ENCODE assay signal across 13 mouse cellular contexts in the genomic region with DNA sequence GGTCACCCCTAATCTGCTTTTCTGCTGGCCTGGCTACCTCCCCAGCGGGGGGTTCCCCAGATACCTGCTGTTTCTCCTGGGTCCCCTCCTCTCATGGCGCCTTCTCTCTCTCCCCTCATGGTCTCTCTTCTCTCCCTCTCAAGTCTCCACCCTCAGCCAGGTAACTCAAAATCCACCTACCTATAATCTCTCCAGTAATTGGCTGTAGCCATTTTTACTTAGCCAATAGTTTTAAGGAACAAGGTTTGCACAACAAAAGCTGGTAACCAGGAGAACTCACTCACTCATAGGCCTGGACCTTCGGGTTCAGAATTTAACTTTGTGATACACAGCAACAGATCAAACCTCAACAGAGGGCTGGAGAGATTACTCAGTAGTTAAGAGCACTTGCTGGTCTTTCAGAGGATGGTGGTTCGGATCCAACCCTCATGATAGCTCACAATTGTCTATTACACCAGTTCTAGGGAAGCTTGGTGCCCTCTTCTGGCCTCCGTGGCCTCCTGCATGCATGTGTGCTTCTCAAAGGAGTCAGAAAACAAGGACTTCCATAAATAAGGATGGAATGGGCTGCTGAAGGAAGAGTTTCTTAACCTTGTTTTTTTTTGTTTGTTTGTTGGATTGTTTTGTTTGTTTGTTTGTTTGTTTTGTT. TPM values are rescaled to one million over a fixed set of nuclear protein-coding genes. Genes with fewer than 3 reads are reported as not detected.
A peak's percentile ranks its signal among the peaks of the same experiment; 100 is the strongest.
DNase-seq lines count a peak whose midpoint lies in the region; TF ChIP-seq lines count a peak whose summit lies in the region.
"Had no signal": no experiment of that assay in that cellular context is flagged by ENCODE, and none has a peak within 500 bp of the region (broad histone marks: within the 10 kb centered on the region; RNA-seq: fewer than 3 reads in every experiment).

No protein-coding gene starts in this region.

- TF ChIP-seq EP300 in heart, adult 2 months (IDR thresholded peaks at IDR 0.05; ENCODE audit: insufficient read depth, low read depth, low read length), result no peak

- no peak overlapping the region for H3K9ac ChIP-seq in heart, adult 2 months (ENCODE audit: low read depth, low read length)
- H3K9ac ChIP-seq: limb, embryonic 12.5 days had no signal

- H3K36me3 ChIP-seq in heart, adult 2 months (ENCODE audit: control insufficient read depth, insufficient read depth, low read length), result no peaks in the 10 kb centered on the region
- H3K36me3 ChIP-seq in embryonic facial prominence, embryonic 10.5 days (replicated peaks), result peaks cover 5% of the 10 kb centered on the region
- H3K36me3 ChIP-seq: limb, embryonic 12.5 days had no signal

- TF ChIP-seq CTCF in heart, adult 2 months (IDR thresholded peaks at IDR 0.05), result peak; percentile 53

- H3K4me3 ChIP-seq in heart, adult 2 months, result no peak overlapping the region
- no peak overlapping the region for H3K4me3 ChIP-seq in embryonic facial prominence, embryonic 10.5 days
- H3K4me3 ChIP-seq: limb, embryonic 12.5 days had no signal

- H3K27ac ChIP-seq in heart, adult 2 months, result no peak overlapping the region
- H3K27ac ChIP-seq in embryonic facial prominence, embryonic 10.5 days (replicated peaks), result no peak overlapping the region
- H3K27ac ChIP-seq: limb, embryonic 12.5 days had no signal

- intact Hi-C loops in heart, adult 2 months (cut with DNase I), result no loop called here

- no peaks in the 10 kb centered on the region for H3K4me1 ChIP-seq in heart, adult 2 months (ENCODE audit: control insufficient read depth, insufficient read depth, low read length)
- no peaks in the 10 kb centered on the region for H3K4me1 ChIP-seq in embryonic facial prominence, embryonic 10.5 days
- H3K4me1 ChIP-seq: limb, embryonic 12.5 days had no signal

- H3K9me3 ChIP-seq in embryonic facial prominence, embryonic 10.5 days, result no peaks in the 10 kb centered on the region
- H3K9me3 ChIP-seq: limb, embryonic 12.5 days had no signal

- no peak for TF ChIP-seq POLR2A in heart, adult 2 months (IDR thresholded peaks at IDR 0.05; ENCODE audit: insufficient read depth, low read depth, low read length)

- WGBS in heart, adult 2 months, result 75% methylated on average over 5 of the region's 5 CpGs
- WGBS in embryonic facial prominence, embryonic 10.5 days, result 76% methylated on average over 5 of the region's 5 CpGs

- H3K79me2 ChIP-seq in heart, adult 2 months (replicated peaks; ENCODE audit: control insufficient read depth, insufficient read depth, low read length), result no peaks in the 10 kb centered on the region

- no peak for DNase-seq in heart, adult 2 months
- DNase-seq in heart, adult 8-10 months (ENCODE audit: low spot score), result no peak
- DNase-seq in thymus, postnatal 25 days, result peak; percentile 13
- DNase-seq in thymus, adult 18-20 months, result no peak
- DNase-seq in embryonic facial prominence, embryonic 10.5 days (ENCODE audit: low spot score), result peak; percentile 26
- no peak for DNase-seq in urinary bladder, adult 18-20 months (ENCODE audit: low spot score in 2 of 2)
- DNase-seq in heart, adult 9 months (ENCODE audit: low spot score in 2 of 2), result no peak
- no peak for DNase-seq in left cerebral cortex, adult 9 months (ENCODE audit: low spot score in 2 of 2)

- no peaks in the 10 kb centered on the region for H3K27me3 ChIP-seq in heart, adult 2 months (ENCODE audit: control insufficient read depth, insufficient read depth, low read length)
- H3K27me3 ChIP-seq in embryonic facial prominence, embryonic 10.5 days (replicated peaks; ENCODE audit: low read depth, poor library complexity, severe bottlenecking), result no peaks in the 10 kb centered on the region
- H3K27me3 ChIP-seq: limb, embryonic 12.5 days had no signal

RNA-seq across cellular contexts. Expression of gene Gtsf1l, which starts 1.9 kb away (rescaled TPM):
- total RNA-seq in heart, adult 2 months (2021), result not detected
- 0.68 TPM in 1 of 2 replicates, not detected in the other for polyA plus RNA-seq in heart, adult 2 months (2012; rRNA removed)
- total RNA-seq in heart, adult 8-10 months (2022), result not detected
- 0.19 TPM in 1 of 2 replicates, not detected in the other for polyA plus RNA-seq in embryonic facial prominence, embryonic 10.5 days (2016; fragmentation: Nextera tagmentation; extraction: Ambion mirVana)
- total RNA-seq: heart, postnatal 14 days had no signal
- polyA plus RNA-seq: activated CD4-positive, CD25-positive, alpha-beta regulatory T cell, adult 4 months; forebrain, embryonic 11.5 days; limb, embryonic 12.5 days; stomach, embryonic 16.5 days had no signal

RNA-seq across cellular contexts. Expression of gene Mybl2, which starts 35.1 kb away (rescaled TPM):
- total RNA-seq in heart, adult 2 months (2021), result under 1 TPM; 0.16 to 0.41 TPM
- polyA plus RNA-seq in heart, adult 2 months (2012; rRNA removed), result 0.18 and 0.56 TPM in 2 replicates
- under 1 TPM in 3 of 4 experiments, not detected in 1; 0.08 to 0.41 (median 0.26) TPM for total RNA-seq in heart, adult 8-10 months (2022)
- polyA plus RNA-seq in embryonic facial prominence, embryonic 10.5 days (2016; fragmentation: Nextera tagmentation; extraction: Ambion mirVana), result 49.8 and 54.4 TPM in 2 replicates

Comparison
In these comparisons a context has a peak if more than half of its experiments do, and no peak if none do; other contexts are left out.
1. DNase-seq: peak in thymus, postnatal 25 days (single experiment) and embryonic facial prominence, embryonic 10.5 days (single experiment); none in heart, adult 2 months (0 of 2), heart, adult 8-10 months (single experiment), thymus, adult 18-20 months (0 of 2), urinary bladder, adult 18-20 months (0 of 2), heart, adult 9 months (0 of 2) and left cerebral cortex, adult 9 months (0 of 2).